Mouse (Mus musculus) megakaryocyte, adult 5-6 weeks (primary cell): ENCODE measurements around the gene Cacnb2. TPM values are rescaled to one million over a fixed set of nuclear protein-coding genes. Genes with fewer than 3 reads are reported as not detected.

ENCODE experiments used
- ATAC-seq: 2 replicates; pipeline ENCODE4 v1.8.0; 2016; ENCODE audit warnings: mild to moderate bottlenecking, inconsistent platforms; ENCODE audit not compliant: poor library complexity, severe bottlenecking
- total RNA-seq, 2 experiments: library from RNA; stranded (forward) in 1 of 2; stranded (reverse) in 1 of 2; fragments of 153-499, 151-499 nt in 1 of 2; fragments of 221-1000, 200-1000 nt in 1 of 2; gene quantifications; 2 replicates each; pipeline versions ENCODE4 v1.2.3 to v1.2.4; 2015 to 2017

The Cacnb2 gene
- total RNA-seq, 2 experiments from 2014 or later: 0.77 to 1.6 TPM

- ATAC-seq: peak; percentile 43
Observed at GRCm38 (mm10) chr2:14943691-14944357, 340.9 kb downstream of the Cacnb2 start.

GRCm38 (mm10) chr2:14953090-14953489, 350.2 kb downstream of the Cacnb2 start:
- ATAC-seq: no peak

GRCm38 (mm10) chr2:14960963-14961488, 358.1 kb downstream of the Cacnb2 start:
- 0 out of 2 replicates have a peak, but pooled peaks have one; percentile 12 for ATAC-seq

GRCm38 (mm10) chr2:14961493-14961892, 358.6 kb downstream of the Cacnb2 start:
- no peak for ATAC-seq

- no peak for ATAC-seq
Observed at GRCm38 (mm10) chr2:14984029-14984428, 381.1 kb downstream of the Cacnb2 start.

- no peak for ATAC-seq
Observed at GRCm38 (mm10) chr2:14988451-14988850, 385.6 kb downstream of the Cacnb2 start.

- ATAC-seq: no peak
Observed at GRCm38 (mm10) chr2:14989350-14989749, 386.5 kb downstream of the Cacnb2 start.

- no peak for ATAC-seq
Observed at GRCm38 (mm10) chr2:14992531-14992930, 389.6 kb downstream of the Cacnb2 start.

- no peak for ATAC-seq
Observed at GRCm38 (mm10) chr2:14996036-14996435, 393.1 kb downstream of the Cacnb2 start.

- ATAC-seq: no peak
Observed at GRCm38 (mm10) chr2:14997836-14998235, 394.9 kb downstream of the Cacnb2 start.

GRCm38 (mm10) chr2:15007531-15007930, 404.6 kb downstream of the Cacnb2 start:
- ATAC-seq: no peak

GRCm38 (mm10) chr2:15008072-15008471, 405.2 kb downstream of the Cacnb2 start:
- ATAC-seq: no peak

- ATAC-seq: no peak
Observed at GRCm38 (mm10) chr2:15026817-15027216, 423.9 kb downstream of the Cacnb2 start.

- no peak for ATAC-seq
Observed at GRCm38 (mm10) chr2:15027816-15028215, 424.9 kb downstream of the Cacnb2 start.

Other genes with a start within 250 kb of the Cacnb2 start
- not detected in 2 replicates for gene Slc39a12, start 214.8 kb upstream of the Cacnb2 start, total RNA-seq (2015)
- gene Slc39a12, start 214.8 kb upstream of the Cacnb2 start, total RNA-seq (2017): not detected in 2 replicates